Mouse (Mus musculus): ENCODE measurements around the gene Olfr1143. TPM values are rescaled to one million over a fixed set of nuclear protein-coding genes. Genes with fewer than 3 reads are reported as not detected.

The Olfr1143 gene
- polyA plus RNA-seq (2014; fragmentation: Illumina TruSeq; extraction: RNeasy Lipid Tissue Mini Kit (QIAGEN cat#74804)), result not detected

GRCm38 (mm10) chr2:87800292-87800691 is at the start of gene Olfr1143:
Gene Olfr1143 (plus strand): TSS chr2:87800592.

GRCm38 (mm10) chr2:87753891-87754290 is 46.5 kb upstream of the Olfr1143 start, which contains the start of gene Olfr1141:
Gene Olfr1141 (minus strand): TSS chr2:87753991.

GRCm38 (mm10) chr2:87779183-87779582 is 21.2 kb upstream of the Olfr1143 start, which contains the start of gene Olfr152:
Gene Olfr152 (plus strand): TSS chr2:87779483.

GRCm38 (mm10) chr2:87809522-87809921 is 9.1 kb downstream of the Olfr1143 start, which contains the start of gene Olfr1145:
Gene Olfr1145 (plus strand): TSS chr2:87809822.

GRCm38 (mm10) chr2:87830233-87830632 is 29.8 kb downstream of the Olfr1143 start, which contains the start of gene Olfr1148:
Gene Olfr1148 (plus strand): TSS chr2:87830533.

GRCm38 (mm10) chr2:87843693-87844092 is 43.3 kb downstream of the Olfr1143 start, which contains the start of gene Olfr1150-ps1:
Gene Olfr1150-ps1 (plus strand): TSS chr2:87843993.

Other genes starting within 250 kb of the Olfr1143 start
- gene Olfr1129, start 226.7 kb upstream of the Olfr1143 start, polyA plus RNA-seq (2014; fragmentation: Illumina TruSeq; extraction: RNeasy Lipid Tissue Mini Kit (QIAGEN cat#74804)), result not detected
- not detected for gene Olfr1130, start 194.4 kb upstream of the Olfr1143 start, polyA plus RNA-seq (2014; fragmentation: Illumina TruSeq; extraction: RNeasy Lipid Tissue Mini Kit (QIAGEN cat#74804))
- gene Olfr1131, start 173.5 kb upstream of the Olfr1143 start, polyA plus RNA-seq (2014; fragmentation: Illumina TruSeq; extraction: RNeasy Lipid Tissue Mini Kit (QIAGEN cat#74804)), result not detected
- not detected for gene Olfr1132, start 163.1 kb upstream of the Olfr1143 start, polyA plus RNA-seq (2014; fragmentation: Illumina TruSeq; extraction: RNeasy Lipid Tissue Mini Kit (QIAGEN cat#74804))
- not detected for gene Olfr1133, start 153.2 kb upstream of the Olfr1143 start, polyA plus RNA-seq (2014; fragmentation: Illumina TruSeq; extraction: RNeasy Lipid Tissue Mini Kit (QIAGEN cat#74804))
- gene Olfr1134, start 142.1 kb upstream of the Olfr1143 start, polyA plus RNA-seq (2014; fragmentation: Illumina TruSeq; extraction: RNeasy Lipid Tissue Mini Kit (QIAGEN cat#74804)), result not detected
- gene Olfr1135, start 126.9 kb upstream of the Olfr1143 start, polyA plus RNA-seq (2014; fragmentation: Illumina TruSeq; extraction: RNeasy Lipid Tissue Mini Kit (QIAGEN cat#74804)), result not detected
- not detected for gene Olfr1136, start 106.6 kb upstream of the Olfr1143 start, polyA plus RNA-seq (2014; fragmentation: Illumina TruSeq; extraction: RNeasy Lipid Tissue Mini Kit (QIAGEN cat#74804))
- not detected for gene Olfr1137, start 87.4 kb upstream of the Olfr1143 start, polyA plus RNA-seq (2014; fragmentation: Illumina TruSeq; extraction: RNeasy Lipid Tissue Mini Kit (QIAGEN cat#74804))
- gene Olfr1138, start 60.6 kb upstream of the Olfr1143 start, polyA plus RNA-seq (2014; fragmentation: Illumina TruSeq; extraction: RNeasy Lipid Tissue Mini Kit (QIAGEN cat#74804)), result not detected
- gene Olfr1140, start 56.8 kb upstream of the Olfr1143 start, polyA plus RNA-seq (2014; fragmentation: Illumina TruSeq; extraction: RNeasy Lipid Tissue Mini Kit (QIAGEN cat#74804)), result not detected
- gene Olfr1141, start 46.6 kb upstream of the Olfr1143 start, polyA plus RNA-seq (2014; fragmentation: Illumina TruSeq; extraction: RNeasy Lipid Tissue Mini Kit (QIAGEN cat#74804)), result not detected
- not detected for gene Olfr152, start 21.1 kb upstream of the Olfr1143 start, polyA plus RNA-seq (2014; fragmentation: Illumina TruSeq; extraction: RNeasy Lipid Tissue Mini Kit (QIAGEN cat#74804))
- gene Olfr1145, start 9.2 kb downstream of the Olfr1143 start, polyA plus RNA-seq (2014; fragmentation: Illumina TruSeq; extraction: RNeasy Lipid Tissue Mini Kit (QIAGEN cat#74804)), result not detected
- not detected for gene Olfr1148, start 29.9 kb downstream of the Olfr1143 start, polyA plus RNA-seq (2014; fragmentation: Illumina TruSeq; extraction: RNeasy Lipid Tissue Mini Kit (QIAGEN cat#74804))
- gene Olfr1150-ps1, start 43.4 kb downstream of the Olfr1143 start, polyA plus RNA-seq (2014; fragmentation: Illumina TruSeq; extraction: RNeasy Lipid Tissue Mini Kit (QIAGEN cat#74804)), result not detected
- not detected for gene Olfr1151, start 55.3 kb downstream of the Olfr1143 start, polyA plus RNA-seq (2014; fragmentation: Illumina TruSeq; extraction: RNeasy Lipid Tissue Mini Kit (QIAGEN cat#74804))
- not detected for gene Olfr1152, start 65.9 kb downstream of the Olfr1143 start, polyA plus RNA-seq (2014; fragmentation: Illumina TruSeq; extraction: RNeasy Lipid Tissue Mini Kit (QIAGEN cat#74804))
- gene Olfr1153, start 94.4 kb downstream of the Olfr1143 start, polyA plus RNA-seq (2014; fragmentation: Illumina TruSeq; extraction: RNeasy Lipid Tissue Mini Kit (QIAGEN cat#74804)), result not detected
- gene Olfr1154, start 104.6 kb downstream of the Olfr1143 start, polyA plus RNA-seq (2014; fragmentation: Illumina TruSeq; extraction: RNeasy Lipid Tissue Mini Kit (QIAGEN cat#74804)), result not detected
- not detected for gene Olfr1155, start 144.5 kb downstream of the Olfr1143 start, polyA plus RNA-seq (2014; fragmentation: Illumina TruSeq; extraction: RNeasy Lipid Tissue Mini Kit (QIAGEN cat#74804))
- gene Olfr1156, start 152.5 kb downstream of the Olfr1143 start, polyA plus RNA-seq (2014; fragmentation: Illumina TruSeq; extraction: RNeasy Lipid Tissue Mini Kit (QIAGEN cat#74804)), result not detected
- not detected for gene Olfr1157, start 167.7 kb downstream of the Olfr1143 start, polyA plus RNA-seq (2014; fragmentation: Illumina TruSeq; extraction: RNeasy Lipid Tissue Mini Kit (QIAGEN cat#74804))
- not detected for gene Olfr74, start 174.1 kb downstream of the Olfr1143 start, polyA plus RNA-seq (2014; fragmentation: Illumina TruSeq; extraction: RNeasy Lipid Tissue Mini Kit (QIAGEN cat#74804))
- not detected for gene Olfr1158, start 189.5 kb downstream of the Olfr1143 start, polyA plus RNA-seq (2014; fragmentation: Illumina TruSeq; extraction: RNeasy Lipid Tissue Mini Kit (QIAGEN cat#74804))
- gene Olfr1160, start 207.7 kb downstream of the Olfr1143 start, polyA plus RNA-seq (2014; fragmentation: Illumina TruSeq; extraction: RNeasy Lipid Tissue Mini Kit (QIAGEN cat#74804)), result not detected
- not detected for gene Olfr1161, start 222.2 kb downstream of the Olfr1143 start, polyA plus RNA-seq (2014; fragmentation: Illumina TruSeq; extraction: RNeasy Lipid Tissue Mini Kit (QIAGEN cat#74804))
- gene Olfr73, start 237.1 kb downstream of the Olfr1143 start, polyA plus RNA-seq (2014; fragmentation: Illumina TruSeq; extraction: RNeasy Lipid Tissue Mini Kit (QIAGEN cat#74804)), result not detected